Mouse (Mus musculus): Measurements from ENCODE around the gene Sh3bgr. TPM values are rescaled to one million over a fixed set of nuclear protein-coding genes. Genes with fewer than 3 reads are reported as not detected.

The Sh3bgr gene
- polyA plus RNA-seq, 1 experiment from 2014 or later, result 8.2 TPM

- H3K4me3 ChIP-seq (ENCODE audit: low read depth, low read length), result no peak overlapping the region
- H3K9me3 ChIP-seq (ENCODE audit: low read length), result no peaks in the 10 kb centered on the region
- DNase-seq (ENCODE audit: low spot score), result no peak
- ATAC-seq, result no peak
- no peaks in the 10 kb centered on the region for H3K36me3 ChIP-seq (ENCODE audit: insufficient read depth, low read length)
- H3K27ac ChIP-seq (ENCODE audit: low read length), result no peak overlapping the region
- no peaks in the 10 kb centered on the region for H3K4me1 ChIP-seq (ENCODE audit: insufficient read depth, low read depth, low read length)
- H3K4me2 ChIP-seq (replicated peaks; ENCODE audit: low read depth, low read length), result no peak overlapping the region
- no peak overlapping the region for H3K9ac ChIP-seq (replicated peaks; ENCODE audit: low read depth)
- H3K27me3 ChIP-seq (replicated peaks; ENCODE audit: insufficient read depth, low read length), result no peaks in the 10 kb centered on the region
- WGBS, result 46% methylated on average over 14 of the region's 14 CpGs
- TF ChIP-seq CTCF (IDR thresholded peaks at IDR 0.05), result no peak
- TF ChIP-seq EP300 (IDR thresholded peaks at IDR 0.05), result no peak
These were observed 72.8 kb downstream of the Sh3bgr start for GRCm38 (mm10) chr16:96272929-96273619.

GRCm38 (mm10) chr16:96276596-96276995 lies 76.3 kb downstream of the Sh3bgr start:
- TF ChIP-seq EP300 (IDR thresholded peaks at IDR 0.05), result no peak
- no peak for TF ChIP-seq CTCF (IDR thresholded peaks at IDR 0.05)
- no peaks in the 10 kb centered on the region for H3K36me3 ChIP-seq (ENCODE audit: insufficient read depth, low read length)
- no peaks in the 10 kb centered on the region for H3K9me3 ChIP-seq (ENCODE audit: low read length)
- no peak overlapping the region for H3K4me3 ChIP-seq (ENCODE audit: low read depth, low read length)
- no peak for ATAC-seq
- no peak overlapping the region for H3K4me2 ChIP-seq (replicated peaks; ENCODE audit: low read depth, low read length)
- WGBS, result 49% methylated on average over 3 of the region's 3 CpGs
- DNase-seq (ENCODE audit: low spot score), result no peak
- H3K4me1 ChIP-seq (ENCODE audit: insufficient read depth, low read depth, low read length), result no peaks in the 10 kb centered on the region
- no peak overlapping the region for H3K27ac ChIP-seq (ENCODE audit: low read length)
- no peak overlapping the region for H3K9ac ChIP-seq (replicated peaks; ENCODE audit: low read depth)
- H3K27me3 ChIP-seq (replicated peaks; ENCODE audit: insufficient read depth, low read length), result peaks cover 12% of the 10 kb centered on the region; the same call in 1 of the 2 replicates

Other genes with a start within 250 kb of the Sh3bgr start
- 34.0 and 34.3 TPM in 2 replicates for gene Psmg1, start 209.5 kb upstream of the Sh3bgr start, polyA plus RNA-seq (2015; fragmentation: Nextera tagmentation; extraction: Ambion mirVana)
- gene Brwd1, start 117.9 kb upstream of the Sh3bgr start, polyA plus RNA-seq (2015; fragmentation: Nextera tagmentation; extraction: Ambion mirVana), result 38.2 and 42.5 TPM in 2 replicates
- gene Hmgn1, start 72.7 kb upstream of the Sh3bgr start, polyA plus RNA-seq (2015; fragmentation: Nextera tagmentation; extraction: Ambion mirVana), result 279 and 307 TPM in 2 replicates
- 25.3 and 28.6 TPM in 2 replicates for gene Wrb, start 55.0 kb upstream of the Sh3bgr start, polyA plus RNA-seq (2015; fragmentation: Nextera tagmentation; extraction: Ambion mirVana)
- 1.4 TPM in 2 replicates for gene Lca5l, start 8.2 kb upstream of the Sh3bgr start, polyA plus RNA-seq (2015; fragmentation: Nextera tagmentation; extraction: Ambion mirVana)
- 0.18 and 0.33 TPM in 2 replicates for gene B3galt5, start 35.4 kb downstream of the Sh3bgr start, polyA plus RNA-seq (2015; fragmentation: Nextera tagmentation; extraction: Ambion mirVana)
- 0.93 and 1.3 TPM in 2 replicates for gene Itgb2l, start 243.2 kb downstream of the Sh3bgr start, polyA plus RNA-seq (2015; fragmentation: Nextera tagmentation; extraction: Ambion mirVana)

Measured in lung, postnatal 0 days (tissue).